Mouse (Mus musculus) R1 (cell line): ENCODE results near the gene Klkb1.

Experiments used
- DNase-seq: peaks from one replicate; pipeline ENCODE4 v3.0.0-alpha.2; 2018; ENCODE audit warnings: low read depth, low spot score

The Klkb1 gene

DNA sequence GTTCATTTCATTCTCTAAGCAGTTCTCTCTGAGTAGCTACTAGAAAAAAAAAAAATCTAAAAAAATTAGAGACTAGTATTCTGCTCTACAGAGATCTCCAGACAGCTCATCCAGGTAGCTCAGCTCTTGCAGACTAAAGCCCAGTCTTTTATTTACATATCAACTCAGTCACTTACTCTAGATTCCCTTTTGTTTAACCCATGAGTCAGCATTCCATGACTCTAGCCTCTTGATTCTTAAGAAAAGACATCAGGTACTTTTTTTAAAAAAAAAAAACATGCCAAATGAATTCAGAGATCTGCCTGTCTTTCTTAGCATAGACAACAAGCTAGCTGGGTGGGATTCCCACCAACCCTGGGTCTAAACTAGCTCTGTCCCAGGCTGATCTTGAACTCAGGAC, 26.2 kb downstream of the Klkb1 start:
- DNase-seq: peak; percentile 52

DNA sequence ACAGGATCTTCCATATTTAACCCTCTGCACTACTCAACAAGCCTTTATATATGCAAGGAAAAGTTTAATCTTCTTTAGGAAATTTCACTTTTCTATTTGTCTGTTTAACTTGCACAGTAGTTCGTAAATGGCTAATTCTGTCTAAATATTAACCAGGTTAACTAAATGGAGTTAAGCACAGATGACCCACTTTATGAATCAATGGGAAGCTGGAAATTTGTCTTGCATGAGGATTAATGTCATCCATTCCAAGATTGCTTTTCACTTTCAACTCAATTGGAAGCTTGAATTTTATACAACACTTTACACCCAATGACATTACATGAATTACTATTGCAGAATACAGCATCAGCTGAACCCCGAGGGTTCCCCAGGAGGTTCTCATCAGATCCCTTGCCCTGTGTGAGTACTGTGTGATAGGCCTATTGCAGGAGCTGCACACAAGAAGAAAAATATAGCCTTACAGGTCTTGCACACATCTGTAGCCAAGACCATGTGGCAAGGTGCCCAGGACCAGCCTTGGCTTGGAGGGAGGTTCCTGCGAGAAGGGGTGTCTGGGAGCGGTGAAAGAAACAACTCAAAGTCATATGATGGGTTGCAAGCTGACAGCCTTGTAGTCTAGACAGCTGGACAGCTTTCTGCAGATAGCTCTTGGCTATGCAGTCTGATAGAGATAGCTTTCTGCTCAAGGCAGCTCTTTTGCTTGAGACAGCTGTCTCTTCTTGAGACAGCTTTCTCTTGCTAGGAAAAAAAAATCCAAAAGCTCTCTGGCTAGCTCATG, 26.9 kb downstream of the Klkb1 start:
- DNase-seq: no peak

DNA sequence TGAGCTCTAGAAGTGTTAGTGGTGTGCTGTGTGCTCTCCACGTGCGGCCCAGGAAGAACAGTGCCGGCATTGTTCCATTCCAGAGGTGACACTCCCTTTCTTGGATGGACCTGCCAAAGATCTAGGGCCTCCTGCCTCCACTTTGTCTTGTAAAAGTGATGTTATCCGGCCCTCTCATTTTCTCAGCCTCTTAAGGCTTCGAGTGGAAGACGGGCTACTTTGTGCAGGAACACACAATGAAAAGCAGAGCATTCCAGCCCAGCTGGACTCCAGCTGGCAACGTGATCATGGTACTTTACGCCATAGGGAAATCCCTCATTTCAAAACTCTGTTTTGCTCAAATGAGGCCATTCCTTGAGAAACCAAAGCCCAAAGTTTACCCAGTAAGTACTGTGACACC, 27.7 kb downstream of the Klkb1 start:
- peak; percentile 95 for DNase-seq

DNA sequence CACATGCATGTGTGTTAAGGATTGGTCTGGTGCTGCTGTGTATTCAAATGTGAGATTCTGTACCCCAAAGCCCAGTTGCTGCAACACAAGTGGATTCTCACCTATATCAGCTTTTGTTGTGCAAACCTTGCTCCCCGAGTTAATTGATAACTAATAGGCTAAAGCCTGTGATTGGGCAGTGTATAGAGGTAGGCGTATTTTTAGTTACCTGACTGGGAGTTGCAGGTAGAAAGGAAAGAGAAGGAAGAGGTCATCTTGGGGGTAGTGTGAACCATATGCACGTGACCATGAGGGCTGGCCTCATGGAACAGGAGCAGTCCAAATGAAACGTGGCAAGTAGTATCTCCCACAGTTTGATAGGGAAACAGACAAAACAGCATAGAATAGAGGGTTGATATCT, 29.7 kb downstream of the Klkb1 start:
- no peak for DNase-seq

DNA sequence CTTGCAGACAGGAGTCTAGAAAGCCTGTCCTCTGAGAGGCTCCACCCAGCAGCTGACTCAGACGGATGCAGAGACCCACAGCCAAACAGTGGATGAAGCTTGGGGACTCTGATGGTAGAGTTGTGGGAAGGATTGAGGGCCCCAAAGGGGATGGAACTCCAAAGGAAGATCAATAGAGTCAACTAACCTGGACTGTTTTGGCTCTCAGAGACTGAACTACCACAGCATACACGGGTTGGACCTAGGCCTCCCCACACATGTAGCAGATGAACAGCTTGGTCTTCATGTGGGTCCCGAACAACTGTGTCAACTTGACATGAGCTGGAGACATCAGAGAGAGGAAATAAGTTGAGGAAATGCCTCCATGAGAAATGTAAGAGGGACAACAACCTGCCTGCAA, 31.8 kb downstream of the Klkb1 start:
- no peak for DNase-seq

DNA sequence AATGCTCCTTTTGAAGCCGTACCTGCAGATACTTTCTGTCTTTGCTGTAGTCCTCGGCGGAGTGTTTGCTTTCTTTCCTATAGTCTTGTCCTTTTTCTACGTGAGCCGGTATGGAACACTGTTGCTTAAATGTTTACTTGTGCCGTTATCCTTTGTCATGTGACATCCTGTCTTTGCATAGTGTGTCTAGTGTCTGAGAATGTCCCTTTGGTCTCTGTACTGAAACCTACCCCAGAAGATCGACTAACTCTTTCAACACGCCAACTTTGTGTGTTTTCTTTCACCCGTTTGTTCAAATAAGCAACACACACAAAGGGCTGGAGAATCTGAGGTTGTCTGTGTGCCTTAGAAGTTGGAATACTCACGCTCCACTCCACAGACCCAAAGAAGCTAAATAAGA, 32.7 kb downstream of the Klkb1 start, which contains the start of gene F11:
TSS of gene F11 (minus strand) at position 112 of the 400 bp plus-strand sequence.
- no peak for DNase-seq

DNA sequence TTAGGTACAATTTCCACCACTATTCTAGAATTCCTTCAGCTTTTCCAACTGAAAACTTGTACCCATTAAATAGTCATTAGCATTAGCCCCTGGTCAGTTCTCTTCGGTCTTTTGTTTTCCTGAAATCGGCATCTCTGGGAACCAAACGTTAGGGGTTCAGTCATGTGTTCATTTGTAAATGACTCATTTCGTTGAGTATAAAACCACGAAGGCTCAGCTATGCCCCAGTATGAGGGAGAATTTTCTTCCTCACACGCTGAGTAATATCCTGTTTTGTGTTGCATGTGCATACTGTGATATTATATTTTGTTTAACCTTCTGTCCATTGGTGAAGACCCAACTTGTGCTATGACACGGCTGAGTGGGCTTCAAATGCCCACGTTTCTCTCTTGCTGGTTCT, 36.2 kb downstream of the Klkb1 start:
- DNase-seq: no peak

DNA sequence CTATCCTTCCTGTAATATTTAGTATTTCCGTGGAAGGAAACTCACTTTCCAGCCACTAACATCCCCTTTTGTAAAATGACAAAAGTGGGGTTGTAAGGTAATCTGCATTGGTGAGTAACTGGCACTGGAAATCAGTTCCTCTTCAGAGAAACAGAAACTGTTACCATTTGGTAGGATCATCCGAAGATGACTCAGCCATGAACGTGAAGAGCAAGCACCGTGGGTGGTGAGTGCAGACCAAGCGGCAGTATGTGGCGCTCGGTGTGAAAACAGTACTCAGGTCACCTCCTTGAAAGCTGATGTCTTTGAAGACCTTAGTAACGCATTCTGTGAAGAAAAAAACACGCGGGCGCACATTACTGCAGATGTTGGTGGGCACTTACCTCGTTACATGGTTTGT, 39.6 kb downstream of the Klkb1 start:
- no peak for DNase-seq

DNA sequence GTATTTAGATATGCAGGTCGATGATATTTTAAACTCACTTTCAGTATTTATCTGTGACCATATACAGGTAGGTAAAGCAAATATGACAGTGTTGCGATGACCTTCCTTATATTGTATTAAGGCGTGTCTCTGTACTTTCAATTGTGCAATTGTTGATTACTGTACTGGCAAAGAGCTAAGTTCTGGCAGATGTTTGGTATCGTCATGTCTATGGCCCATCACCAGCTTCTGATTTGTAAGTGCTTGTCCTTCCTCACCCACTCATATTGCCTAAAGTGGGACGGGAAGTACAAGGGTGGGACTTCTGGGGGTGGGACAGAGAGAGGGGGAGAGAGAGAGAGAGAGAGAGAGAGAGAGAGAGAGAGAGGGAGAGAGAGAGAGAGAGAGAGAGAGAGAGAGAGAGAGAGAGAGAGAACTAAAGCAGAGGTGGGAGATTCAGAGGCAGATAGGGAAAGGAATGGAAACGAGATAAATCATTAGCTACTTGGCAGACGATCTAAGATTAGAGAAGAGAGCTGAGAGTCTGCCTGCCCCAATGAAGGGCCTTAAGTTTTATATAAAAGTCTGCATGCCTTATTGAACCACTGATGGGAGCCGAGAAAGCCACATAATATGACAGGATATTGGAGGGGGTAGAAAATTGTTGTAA, 40.3 kb downstream of the Klkb1 start:
- DNase-seq: no peak

DNA sequence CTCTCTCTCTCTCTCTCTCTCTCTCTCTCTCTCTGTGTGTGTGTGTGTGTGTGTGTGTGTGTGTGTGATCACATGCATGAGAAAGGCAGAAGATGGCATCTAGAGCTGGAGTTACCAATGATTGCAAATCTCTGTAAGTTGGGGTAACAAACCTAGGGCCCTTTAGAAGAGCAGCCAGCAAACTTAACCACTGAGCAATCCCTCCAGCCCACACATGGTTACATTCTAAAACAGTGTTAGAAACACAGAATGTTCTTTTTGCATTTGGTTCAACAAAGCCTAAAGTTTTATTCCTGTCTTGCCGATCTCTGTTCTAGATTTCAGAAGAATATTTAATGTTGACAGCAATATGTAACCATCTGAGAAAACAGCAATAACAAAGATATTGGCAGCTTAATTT, 41.1 kb downstream of the Klkb1 start:
- no peak for DNase-seq

DNA sequence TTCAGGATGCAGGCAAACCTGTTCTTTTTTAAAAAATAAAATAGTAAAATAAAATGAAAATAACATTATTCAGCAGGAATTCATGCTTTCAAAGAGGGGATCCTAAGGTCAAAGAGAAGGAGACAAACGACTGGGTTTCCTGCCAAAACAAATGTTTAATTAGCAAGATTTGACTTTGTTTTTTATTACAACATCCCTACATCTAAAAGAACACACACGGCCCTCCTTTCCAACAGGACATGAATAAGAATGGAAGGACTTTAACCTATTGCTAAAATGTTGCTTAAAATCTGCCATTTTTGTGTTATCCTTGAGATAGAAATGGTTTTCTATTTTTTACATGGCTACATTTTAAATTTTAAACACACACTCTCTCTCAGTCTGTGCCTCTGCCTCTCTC, 41.5 kb downstream of the Klkb1 start:
- DNase-seq: no peak

DNA sequence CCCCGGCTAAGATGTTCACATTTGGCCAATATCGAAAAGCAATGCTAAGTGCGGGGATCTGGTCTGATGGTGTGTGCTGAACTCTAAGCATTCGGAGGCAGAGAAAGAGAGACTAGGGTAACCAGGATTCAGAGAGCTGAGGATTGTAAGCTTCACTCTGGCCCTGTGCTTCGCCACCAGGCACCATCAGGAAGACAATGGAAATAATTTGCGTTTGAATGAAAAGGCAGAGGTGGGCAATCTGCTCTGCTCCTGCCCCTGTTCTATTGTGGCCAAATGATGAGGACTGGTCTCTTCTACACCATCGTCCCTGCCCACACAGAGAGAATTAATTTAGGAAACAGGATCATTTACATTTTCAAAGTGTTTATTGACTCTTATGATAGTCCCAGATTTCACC, 48.4 kb downstream of the Klkb1 start:
- peak; percentile 54 for DNase-seq

DNA sequence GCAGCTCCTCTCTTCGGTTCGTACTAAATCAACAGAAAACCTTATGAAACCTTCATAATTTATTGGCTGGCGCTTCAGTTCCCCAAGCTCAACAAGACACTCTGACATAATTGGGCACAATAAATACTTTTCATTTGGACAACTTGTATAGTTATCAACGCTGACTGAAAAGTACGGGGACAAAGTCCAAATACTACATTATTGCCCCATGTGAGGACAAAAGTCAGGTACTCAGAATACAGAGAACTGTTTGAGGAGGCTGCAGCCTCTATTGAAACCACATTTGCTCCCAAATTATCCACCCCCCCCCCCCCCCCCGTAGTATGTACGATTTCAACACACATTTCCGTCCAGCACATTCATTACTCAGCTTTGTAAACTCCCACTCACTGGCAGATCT, 55.3 kb downstream of the Klkb1 start:
- no peak for DNase-seq

DNA sequence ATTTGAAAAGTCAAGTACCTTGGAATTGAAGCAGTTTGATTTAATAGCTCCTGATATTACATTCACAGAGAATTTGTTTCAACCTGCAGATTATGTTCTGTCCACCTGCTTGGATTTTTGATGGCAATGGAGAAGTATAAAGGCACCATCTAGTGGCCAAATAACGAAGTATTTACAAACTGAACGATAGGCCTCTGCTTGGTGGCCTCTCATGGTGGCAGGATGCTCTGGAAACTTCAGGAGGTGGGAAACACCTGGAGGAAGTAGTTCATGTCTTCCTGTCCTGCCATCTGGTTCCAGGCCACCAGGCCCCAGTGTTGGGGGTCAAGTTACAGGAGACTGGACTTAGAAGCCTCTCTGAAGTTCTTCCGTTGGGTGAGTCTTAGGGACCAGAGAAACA, 56.4 kb downstream of the Klkb1 start:
- DNase-seq: peak; percentile 52

DNA sequence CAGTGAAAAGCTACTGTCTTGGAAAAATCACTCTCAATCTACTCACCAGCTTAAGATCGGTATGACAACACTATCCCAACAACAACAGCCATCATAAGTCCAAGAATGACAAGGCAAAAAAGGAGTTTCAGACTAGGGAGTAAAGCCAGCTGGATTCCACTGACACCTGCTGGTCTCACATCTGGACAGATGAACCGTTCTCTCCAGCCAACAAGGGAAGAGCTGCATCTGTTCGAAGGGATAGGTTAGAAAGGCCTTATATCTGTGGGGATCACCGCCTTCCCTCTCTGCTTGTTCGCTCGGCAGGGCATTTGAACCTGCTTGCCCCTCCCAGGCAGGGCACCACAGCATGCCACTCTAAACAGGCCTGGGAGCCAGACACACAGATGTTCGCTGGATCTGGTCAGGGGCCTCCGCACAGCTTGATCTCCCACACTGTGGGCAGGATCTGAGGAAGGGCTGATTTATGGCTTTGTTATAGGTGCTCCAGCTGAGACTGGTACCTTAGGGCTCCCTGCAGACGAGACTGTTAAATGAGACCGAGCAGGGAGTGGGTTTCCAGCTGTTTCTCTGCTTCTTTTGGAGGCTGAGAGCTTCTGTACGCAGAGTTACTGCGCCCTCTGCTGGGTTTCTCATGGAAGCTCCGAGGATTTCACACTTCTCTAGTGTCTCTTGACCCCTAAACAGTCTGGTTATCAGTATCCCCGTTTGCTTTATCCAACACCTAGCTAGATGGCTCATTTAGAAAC, 58.3 kb downstream of the Klkb1 start:
- DNase-seq: peak; percentile 86

DNA sequence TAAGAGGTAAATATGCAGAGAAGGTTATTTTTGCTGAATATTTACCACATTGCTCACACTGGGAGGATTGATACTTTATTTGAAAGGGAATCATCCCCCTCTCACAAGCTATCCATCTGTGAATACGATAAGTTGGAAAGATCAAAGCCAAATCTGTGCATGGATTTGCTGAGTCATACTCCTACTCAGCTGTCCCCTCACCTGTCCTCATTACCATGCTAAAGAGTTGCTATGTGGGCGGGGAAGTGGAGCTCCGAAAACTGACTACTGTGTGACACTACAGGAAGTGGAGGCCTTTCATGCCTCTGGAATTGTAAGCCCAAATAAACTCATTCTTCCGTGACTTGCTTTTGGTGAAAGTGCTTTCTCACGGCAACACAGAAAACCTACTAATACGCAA, 59.4 kb downstream of the Klkb1 start:
- peak; percentile 82 for DNase-seq

DNA sequence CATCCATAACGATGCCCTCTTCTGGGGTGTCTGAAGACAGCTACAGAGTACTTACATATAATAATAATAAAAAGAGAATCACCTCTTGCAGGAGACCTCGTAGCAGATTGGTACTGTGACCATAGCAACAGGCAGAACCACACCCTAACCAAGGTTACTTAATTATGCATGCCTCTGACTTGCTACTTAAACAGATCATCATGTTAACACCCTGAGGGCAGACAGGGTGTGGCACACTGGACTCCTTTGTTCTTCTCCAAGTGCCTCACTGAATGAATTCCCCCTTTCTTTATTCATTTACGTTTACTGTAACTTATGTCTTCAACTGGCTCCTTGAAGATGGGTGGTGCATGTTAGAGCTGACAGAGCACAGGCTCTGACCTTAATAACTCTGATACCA, 61.4 kb downstream of the Klkb1 start:
- peak; percentile 93 for DNase-seq
